Mouse (Mus musculus): Measurements from ENCODE around the gene Sema3g. TPM values are rescaled to one million over a fixed set of nuclear protein-coding genes. Genes with fewer than 3 reads are reported as not detected.

Gene Sema3g
- polyA plus RNA-seq, 1 experiment = 2.1 TPM

DNA sequence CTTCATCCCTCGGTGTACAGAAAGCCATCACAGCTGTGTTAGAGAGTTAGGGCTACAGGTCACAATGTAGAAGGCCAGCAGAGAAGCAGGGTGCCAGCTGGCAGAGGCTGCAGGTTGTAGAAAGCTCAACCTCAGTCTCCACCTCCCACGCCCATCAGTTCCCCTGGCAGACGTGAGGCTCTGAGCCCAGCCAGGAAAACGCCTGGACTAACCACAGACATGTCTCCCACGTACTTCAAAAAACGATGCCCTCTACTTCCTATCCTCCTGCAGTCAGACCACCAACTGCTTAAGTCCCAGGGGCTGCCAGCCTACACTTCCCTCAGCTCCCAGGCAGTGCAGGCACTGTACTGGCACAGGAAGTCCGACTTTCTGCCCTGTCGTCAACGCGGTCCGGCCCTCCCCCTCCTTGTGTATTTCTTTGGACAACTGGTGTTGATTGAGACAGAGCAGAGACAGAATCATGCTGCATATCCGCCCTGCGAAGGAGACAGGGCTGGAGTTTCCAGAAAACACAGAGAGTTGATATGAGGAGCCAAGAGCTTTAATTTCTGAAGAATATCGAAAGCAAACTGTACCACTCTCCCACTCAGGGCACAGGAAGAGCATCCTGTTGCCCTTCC, 22.7 kb upstream of the Sema3g start:
- WGBS = 66% methylated on average over 14 of the region's 14 CpGs
- Histone ChIP-seq H3K27ac (ENCODE audit: insufficient read depth, low read depth, low read length) (no peak overlapping the region; the same call in 1 of the 2 replicates), H3K27me3 (ENCODE audit: control insufficient read depth, insufficient read depth, low read length) (no peaks in the 10 kb centered on the region), H3K4me3 (ENCODE audit: low read depth, low read length) (no peak overlapping the region), H3K36me3 (ENCODE audit: control insufficient read depth, insufficient read depth, low read length) (peaks cover 32% of the 10 kb centered on the region), H3K4me1 (ENCODE audit: control insufficient read depth, insufficient read depth, insufficient read length, low read length) (peaks cover 6% of the 10 kb centered on the region)
- TF ChIP-seq POLR2A (IDR thresholded peaks at IDR 0.05; ENCODE audit: low read depth, low read length) (no peak), CTCF (IDR thresholded peaks at IDR 0.05; ENCODE audit: extremely low read depth, insufficient read length, insufficient replicate concordance, low read depth, low read length) (no peak)

DNA sequence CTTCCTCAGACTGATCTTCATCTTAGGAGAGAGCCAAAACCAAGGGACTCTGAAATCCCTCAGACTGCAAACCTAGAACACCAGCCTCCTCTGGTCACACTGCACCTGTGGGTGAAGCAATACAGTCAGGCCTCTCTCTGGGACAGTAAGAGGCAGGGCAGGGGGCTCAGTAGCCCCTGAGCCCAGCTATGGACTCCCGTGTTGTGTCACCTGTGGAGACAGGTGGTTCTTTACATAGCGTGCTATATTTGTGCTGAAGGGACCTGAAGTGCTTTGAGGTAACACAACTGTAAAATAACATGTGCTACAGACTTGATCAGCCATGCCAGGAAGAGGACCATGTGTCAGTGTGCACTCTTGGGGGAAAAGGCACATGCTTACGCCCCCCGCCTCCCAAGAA, 22.1 kb upstream of the Sema3g start:
- peaks cover 29% of the 10 kb centered on the region for H3K36me3 ChIP-seq (ENCODE audit: control insufficient read depth, insufficient read depth, low read length)
- H3K27ac ChIP-seq (ENCODE audit: insufficient read depth, low read depth, low read length) = no peak overlapping the region
- H3K4me1 ChIP-seq (ENCODE audit: control insufficient read depth, insufficient read depth, insufficient read length, low read length) = peaks cover 6% of the 10 kb centered on the region
- no peak for TF ChIP-seq POLR2A (IDR thresholded peaks at IDR 0.05; ENCODE audit: low read depth, low read length)
- TF ChIP-seq CTCF (IDR thresholded peaks at IDR 0.05; ENCODE audit: extremely low read depth, insufficient read length, insufficient replicate concordance, low read depth, low read length) = no peak
- H3K4me3 ChIP-seq (ENCODE audit: low read depth, low read length) = no peak overlapping the region
- H3K27me3 ChIP-seq (ENCODE audit: control insufficient read depth, insufficient read depth, low read length) = no peaks in the 10 kb centered on the region
- whole genome bisulfite sequencing = 90% methylated on average over 4 of the region's 4 CpGs

DNA sequence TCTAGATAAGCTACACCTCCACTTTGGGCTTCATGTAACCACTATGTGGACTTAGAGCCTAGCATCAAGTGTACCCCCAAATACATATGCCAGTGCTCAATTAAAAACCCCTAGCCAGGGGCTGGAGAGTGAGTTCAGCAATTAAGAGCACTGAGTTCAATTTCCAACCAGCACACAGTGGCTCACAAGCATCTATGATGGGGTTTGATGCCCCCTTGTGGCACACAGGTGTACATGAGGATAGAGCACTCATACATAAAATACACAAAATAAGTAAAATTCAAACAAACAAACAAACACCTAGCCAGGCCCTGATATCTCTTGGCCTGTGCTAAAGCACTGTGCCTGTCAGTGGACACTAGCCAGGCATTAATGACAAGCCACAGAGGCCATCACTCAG, 21.7 kb upstream of the Sema3g start:
- TF ChIP-seq CTCF (IDR thresholded peaks at IDR 0.05; ENCODE audit: extremely low read depth, insufficient read length, insufficient replicate concordance, low read depth, low read length) (peak; percentile 25; the same call in 1 of the 2 replicates), POLR2A (IDR thresholded peaks at IDR 0.05; ENCODE audit: low read depth, low read length) (no peak)
- Histone ChIP-seq H3K27ac (ENCODE audit: insufficient read depth, low read depth, low read length) (no peak overlapping the region), H3K4me3 (ENCODE audit: low read depth, low read length) (no peak overlapping the region), H3K36me3 (ENCODE audit: control insufficient read depth, insufficient read depth, low read length) (peaks cover 27% of the 10 kb centered on the region), H3K27me3 (ENCODE audit: control insufficient read depth, insufficient read depth, low read length) (no peaks in the 10 kb centered on the region), H3K4me1 (ENCODE audit: control insufficient read depth, insufficient read depth, insufficient read length, low read length) (peaks cover 6% of the 10 kb centered on the region)

DNA sequence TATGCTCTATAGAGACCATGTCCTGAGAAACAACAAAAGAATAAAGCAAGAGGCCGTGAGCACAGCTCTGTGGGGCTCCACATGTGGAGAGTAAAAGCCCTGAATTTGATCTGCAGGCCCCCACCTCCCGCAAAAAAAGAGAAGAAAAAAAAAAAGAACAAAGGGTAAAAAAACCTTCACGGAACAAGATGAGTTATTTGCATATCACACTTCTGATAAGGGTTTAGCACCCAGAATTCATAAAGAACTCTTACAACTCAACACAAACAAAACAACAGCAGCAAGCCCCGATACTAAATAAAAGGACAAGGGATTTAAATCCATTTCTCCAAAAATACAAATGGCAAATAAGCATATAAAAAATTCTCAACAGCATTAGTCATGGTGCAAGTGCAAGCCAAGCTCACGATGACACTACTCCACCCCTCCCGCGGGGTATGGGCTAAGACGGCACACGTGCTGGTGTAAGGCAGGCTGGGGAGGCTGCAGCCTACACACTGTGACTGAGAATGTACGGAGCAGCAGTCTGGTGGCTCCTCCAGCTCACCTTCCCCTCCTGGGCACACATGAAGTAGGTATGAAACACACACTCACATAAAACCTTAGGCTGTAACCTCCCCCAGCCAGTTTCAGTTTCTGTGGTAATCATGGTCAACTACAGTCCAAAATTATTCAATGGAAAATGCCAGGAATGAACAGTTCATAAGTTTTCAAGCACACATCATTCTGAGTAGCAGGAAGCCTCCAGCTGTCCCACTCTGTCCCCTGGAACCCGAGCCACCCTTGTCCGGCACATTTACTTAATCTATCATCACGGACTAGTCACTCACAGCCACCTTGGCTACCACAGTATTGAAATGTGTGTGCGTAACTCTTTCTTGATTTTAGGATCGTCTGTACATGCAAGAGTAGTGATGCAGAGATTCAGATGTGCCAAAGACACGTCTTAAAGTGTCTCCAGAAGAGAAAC, 19.8 kb upstream of the Sema3g start:
- 63% methylated on average over 16 of the region's 16 CpGs for WGBS
- Histone ChIP-seq H3K27ac (ENCODE audit: insufficient read depth, low read depth, low read length) (no peak overlapping the region), H3K4me3 (ENCODE audit: low read depth, low read length) (no peak overlapping the region), H3K4me1 (ENCODE audit: control insufficient read depth, insufficient read depth, insufficient read length, low read length) (peaks cover 6% of the 10 kb centered on the region), H3K36me3 (ENCODE audit: control insufficient read depth, insufficient read depth, low read length) (peaks cover 24% of the 10 kb centered on the region), H3K27me3 (ENCODE audit: control insufficient read depth, insufficient read depth, low read length) (no peaks in the 10 kb centered on the region)
- TF ChIP-seq CTCF (IDR thresholded peaks at IDR 0.05; ENCODE audit: extremely low read depth, insufficient read length, insufficient replicate concordance, low read depth, low read length) = no peak
- TF ChIP-seq POLR2A (IDR thresholded peaks at IDR 0.05; ENCODE audit: low read depth, low read length) = no peak

DNA sequence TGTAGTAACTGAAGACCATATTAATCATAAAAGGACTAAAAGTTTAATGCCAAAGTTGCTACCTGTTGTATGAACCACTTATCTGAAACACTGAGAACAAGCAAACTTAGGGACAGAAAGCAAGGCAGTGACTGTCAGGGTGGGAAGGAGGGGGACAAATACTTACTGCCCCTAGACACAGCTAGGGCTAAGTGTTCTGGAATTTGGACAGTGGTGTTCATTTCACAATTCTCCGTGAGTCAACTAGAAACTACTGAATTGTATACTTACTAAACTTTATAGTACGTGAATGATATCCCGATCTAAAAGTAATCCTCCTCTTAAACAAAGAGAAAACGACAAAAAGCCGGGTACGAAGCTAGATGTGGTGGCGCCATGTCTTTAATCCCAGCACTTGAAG, 18.1 kb upstream of the Sema3g start:
- Histone ChIP-seq H3K4me1 (ENCODE audit: control insufficient read depth, insufficient read depth, insufficient read length, low read length) (peaks cover 6% of the 10 kb centered on the region), H3K27ac (ENCODE audit: insufficient read depth, low read depth, low read length) (no peak overlapping the region), H3K36me3 (ENCODE audit: control insufficient read depth, insufficient read depth, low read length) (peaks cover 29% of the 10 kb centered on the region), H3K27me3 (ENCODE audit: control insufficient read depth, insufficient read depth, low read length) (no peaks in the 10 kb centered on the region), H3K4me3 (ENCODE audit: low read depth, low read length) (no peak overlapping the region)
- 88% methylated on average over 7 of the region's 7 CpGs for WGBS
- TF ChIP-seq POLR2A (IDR thresholded peaks at IDR 0.05; ENCODE audit: low read depth, low read length) (no peak), CTCF (IDR thresholded peaks at IDR 0.05; ENCODE audit: extremely low read depth, insufficient read length, insufficient replicate concordance, low read depth, low read length) (no peak)

DNA sequence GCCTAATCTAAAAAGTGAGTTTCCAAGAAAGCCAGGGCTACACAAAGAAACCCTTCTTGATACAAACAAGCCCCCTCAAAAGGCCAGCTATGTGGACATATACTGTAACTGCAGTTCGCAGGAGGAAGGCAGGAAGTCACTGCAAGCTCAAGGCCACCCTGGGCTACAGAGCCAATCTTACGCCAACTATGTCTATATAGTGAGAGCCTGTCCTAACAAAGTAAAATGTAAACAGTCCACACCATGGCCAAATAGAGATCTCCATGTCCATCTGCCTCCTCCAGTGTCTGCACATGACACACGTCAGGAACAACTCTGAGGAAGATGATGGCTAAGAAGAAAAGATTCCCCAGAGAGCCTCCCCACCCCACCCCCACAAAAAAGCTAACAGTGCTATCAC, 17.6 kb upstream of the Sema3g start:
- H3K36me3 ChIP-seq (ENCODE audit: control insufficient read depth, insufficient read depth, low read length) = peaks cover 26% of the 10 kb centered on the region
- H3K27ac ChIP-seq (ENCODE audit: insufficient read depth, low read depth, low read length) = no peak overlapping the region
- no peaks in the 10 kb centered on the region for H3K27me3 ChIP-seq (ENCODE audit: control insufficient read depth, insufficient read depth, low read length)
- peaks cover 5% of the 10 kb centered on the region for H3K4me1 ChIP-seq (ENCODE audit: control insufficient read depth, insufficient read depth, insufficient read length, low read length)
- H3K4me3 ChIP-seq (ENCODE audit: low read depth, low read length) = no peak overlapping the region
- TF ChIP-seq POLR2A (IDR thresholded peaks at IDR 0.05; ENCODE audit: low read depth, low read length) (no peak), CTCF (IDR thresholded peaks at IDR 0.05; ENCODE audit: extremely low read depth, insufficient read length, insufficient replicate concordance, low read depth, low read length) (no peak)
- 83% methylated on average over 3 of the region's 3 CpGs for WGBS

DNA sequence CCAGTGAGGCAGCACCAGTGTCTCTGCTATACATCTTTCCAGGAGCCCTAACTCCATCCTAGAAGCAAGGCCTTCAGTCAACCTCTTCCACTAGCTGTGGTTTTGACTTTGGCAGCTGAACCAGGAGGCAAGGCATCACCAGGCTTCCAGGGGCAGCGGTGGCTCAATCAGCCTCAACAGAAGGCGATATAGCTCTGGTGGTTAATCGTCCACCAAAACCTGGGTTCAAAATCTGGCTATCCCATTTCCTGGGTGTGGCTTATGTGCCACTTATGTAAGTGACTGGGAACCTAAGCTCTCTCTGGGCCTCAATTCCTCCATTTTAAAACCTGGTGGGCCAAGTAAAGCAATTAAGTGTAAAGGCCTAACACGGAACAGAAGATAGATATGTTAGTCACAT, 12.8 kb upstream of the Sema3g start:
- Histone ChIP-seq H3K27ac (ENCODE audit: insufficient read depth, low read depth, low read length) (no peak overlapping the region), H3K4me1 (ENCODE audit: control insufficient read depth, insufficient read depth, insufficient read length, low read length) (peaks cover 13% of the 10 kb centered on the region; the same call in 1 of the 2 replicates), H3K27me3 (ENCODE audit: control insufficient read depth, insufficient read depth, low read length) (no peaks in the 10 kb centered on the region), H3K36me3 (ENCODE audit: control insufficient read depth, insufficient read depth, low read length) (peaks cover 23% of the 10 kb centered on the region), H3K4me3 (ENCODE audit: low read depth, low read length) (no peak overlapping the region)
- WGBS = 52% methylated on average over 4 of the region's 4 CpGs
- no peak for TF ChIP-seq POLR2A (IDR thresholded peaks at IDR 0.05; ENCODE audit: low read depth, low read length)
- TF ChIP-seq CTCF (IDR thresholded peaks at IDR 0.05; ENCODE audit: extremely low read depth, insufficient read length, insufficient replicate concordance, low read depth, low read length) = no peak

Measured in small intestine, adult 2 months (tissue).